Mouse (Mus musculus): ENCODE results near the gene Il1rl1. TPM values are rescaled to one million over a fixed set of nuclear protein-coding genes. Genes with fewer than 3 reads are reported as not detected.

Il1rl1 gene
- total and polyA plus RNA-seq, 2 experiments from 2014 or later = 0.12 to 0.19 TPM

- no peaks in the 10 kb centered on the region for H3K27me3 ChIP-seq (ENCODE audit: insufficient read depth, low read length)
- 87% methylated on average over 12 of the region's 12 CpGs for WGBS
- ATAC-seq (no peak), DNase-seq (no peak)
- H3K4me1 ChIP-seq (ENCODE audit: insufficient read depth) = no peaks in the 10 kb centered on the region
- H3K4me2 ChIP-seq (ENCODE audit: low read depth) = no peak overlapping the region
- no peaks in the 10 kb centered on the region for H3K9me3 ChIP-seq (ENCODE audit: low read length)
- no peak overlapping the region for H3K9ac ChIP-seq
- TF ChIP-seq CTCF (IDR thresholded peaks at IDR 0.05; ENCODE audit: low read depth) = no peak
- H3K36me3 ChIP-seq (ENCODE audit: insufficient read depth) = no peaks in the 10 kb centered on the region
- no peak overlapping the region for H3K4me3 ChIP-seq (ENCODE audit: low read depth, low read length)
- no peak overlapping the region for H3K27ac ChIP-seq (ENCODE audit: low read depth, low read length)
Measured at GRCm38 (mm10) chr1:40469900-40470299, 40.5 kb downstream of the Il1rl1 start.

GRCm38 (mm10) chr1:40472401-40472800 is 43.0 kb downstream of the Il1rl1 start:
- no peaks in the 10 kb centered on the region for H3K27me3 ChIP-seq (ENCODE audit: insufficient read depth, low read length)
- ATAC-seq (no peak), DNase-seq (no peak)
- H3K4me3 ChIP-seq (ENCODE audit: low read depth, low read length) = no peak overlapping the region
- no peak for TF ChIP-seq CTCF (IDR thresholded peaks at IDR 0.05; ENCODE audit: low read depth)
- WGBS = 94% methylated on average over 1 of the region's 1 CpGs
- no peaks in the 10 kb centered on the region for H3K36me3 ChIP-seq (ENCODE audit: insufficient read depth)
- H3K9ac ChIP-seq = no peak overlapping the region
- no peaks in the 10 kb centered on the region for H3K9me3 ChIP-seq (ENCODE audit: low read length)
- H3K27ac ChIP-seq (ENCODE audit: low read depth, low read length) = no peak overlapping the region
- no peak overlapping the region for H3K4me2 ChIP-seq (ENCODE audit: low read depth)
- no peaks in the 10 kb centered on the region for H3K4me1 ChIP-seq (ENCODE audit: insufficient read depth)

- Histone ChIP-seq H3K27me3 (ENCODE audit: insufficient read depth, low read length) (no peaks in the 10 kb centered on the region), H3K9ac (no peak overlapping the region), H3K27ac (ENCODE audit: low read depth, low read length) (no peak overlapping the region), H3K4me1 (ENCODE audit: insufficient read depth) (no peaks in the 10 kb centered on the region), H3K9me3 (ENCODE audit: low read length) (no peaks in the 10 kb centered on the region), H3K4me3 (ENCODE audit: low read depth, low read length) (no peak overlapping the region), H3K4me2 (ENCODE audit: low read depth) (no peak overlapping the region), H3K36me3 (ENCODE audit: insufficient read depth) (no peaks in the 10 kb centered on the region)
- WGBS = 91% methylated on average over 4 of the region's 4 CpGs
- ATAC-seq = no peak
- DNase-seq = no peak
- TF ChIP-seq CTCF (IDR thresholded peaks at IDR 0.05; ENCODE audit: low read depth) = no peak
Measured at GRCm38 (mm10) chr1:40473640-40474039, 44.3 kb downstream of the Il1rl1 start.

- 89% methylated on average over 5 of the region's 5 CpGs for WGBS
- Histone ChIP-seq H3K4me3 (ENCODE audit: low read depth, low read length) (no peak overlapping the region), H3K27ac (ENCODE audit: low read depth, low read length) (no peak overlapping the region), H3K27me3 (ENCODE audit: insufficient read depth, low read length) (no peaks in the 10 kb centered on the region), H3K4me1 (ENCODE audit: insufficient read depth) (no peaks in the 10 kb centered on the region), H3K9ac (no peak overlapping the region), H3K36me3 (ENCODE audit: insufficient read depth) (no peaks in the 10 kb centered on the region), H3K4me2 (ENCODE audit: low read depth) (no peak overlapping the region), H3K9me3 (ENCODE audit: low read length) (no peaks in the 10 kb centered on the region)
- DNase-seq = no peak
- no peak for TF ChIP-seq CTCF (IDR thresholded peaks at IDR 0.05; ENCODE audit: low read depth)
- no peak for ATAC-seq
Measured at GRCm38 (mm10) chr1:40474336-40474735, 45.0 kb downstream of the Il1rl1 start.

- no peak overlapping the region for H3K4me2 ChIP-seq (ENCODE audit: low read depth)
- TF ChIP-seq CTCF (IDR thresholded peaks at IDR 0.05; ENCODE audit: low read depth) = no peak
- ATAC-seq (no peak), DNase-seq (no peak)
- 67% methylated on average over 3 of the region's 3 CpGs for whole genome bisulfite sequencing
- no peaks in the 10 kb centered on the region for H3K27me3 ChIP-seq (ENCODE audit: insufficient read depth, low read length)
- H3K36me3 ChIP-seq (ENCODE audit: insufficient read depth) = no peaks in the 10 kb centered on the region
- no peak overlapping the region for H3K4me3 ChIP-seq (ENCODE audit: low read depth, low read length)
- no peaks in the 10 kb centered on the region for H3K9me3 ChIP-seq (ENCODE audit: low read length)
- no peaks in the 10 kb centered on the region for H3K4me1 ChIP-seq (ENCODE audit: insufficient read depth)
- H3K27ac ChIP-seq (ENCODE audit: low read depth, low read length) = no peak overlapping the region
- H3K9ac ChIP-seq = no peak overlapping the region
Measured at GRCm38 (mm10) chr1:40475697-40476096, 46.3 kb downstream of the Il1rl1 start.

GRCm38 (mm10) chr1:40476756-40477155 is 47.4 kb downstream of the Il1rl1 start:
- Histone ChIP-seq H3K4me1 (ENCODE audit: insufficient read depth) (no peaks in the 10 kb centered on the region), H3K27me3 (ENCODE audit: insufficient read depth, low read length) (no peaks in the 10 kb centered on the region), H3K4me2 (ENCODE audit: low read depth) (no peak overlapping the region), H3K9ac (no peak overlapping the region), H3K4me3 (ENCODE audit: low read depth, low read length) (no peak overlapping the region), H3K9me3 (ENCODE audit: low read length) (no peaks in the 10 kb centered on the region), H3K27ac (ENCODE audit: low read depth, low read length) (no peak overlapping the region), H3K36me3 (ENCODE audit: insufficient read depth) (no peaks in the 10 kb centered on the region)
- WGBS = 75% methylated on average over 4 of the region's 4 CpGs
- no peak for ATAC-seq
- TF ChIP-seq CTCF (IDR thresholded peaks at IDR 0.05; ENCODE audit: low read depth) = no peak
- DNase-seq = no peak

GRCm38 (mm10) chr1:40479505-40479923 is 50.1 kb downstream of the Il1rl1 start:
- no peaks in the 10 kb centered on the region for H3K9me3 ChIP-seq (ENCODE audit: low read length)
- H3K36me3 ChIP-seq (ENCODE audit: insufficient read depth) = no peaks in the 10 kb centered on the region
- no peaks in the 10 kb centered on the region for H3K4me1 ChIP-seq (ENCODE audit: insufficient read depth)
- no peak overlapping the region for H3K4me2 ChIP-seq (ENCODE audit: low read depth)
- no peak overlapping the region for H3K9ac ChIP-seq
- WGBS = 89% methylated on average over 6 of the region's 6 CpGs
- ATAC-seq = no peak
- no peak overlapping the region for H3K4me3 ChIP-seq (ENCODE audit: low read depth, low read length)
- no peak overlapping the region for H3K27ac ChIP-seq (ENCODE audit: low read depth, low read length)
- no peak for TF ChIP-seq CTCF (IDR thresholded peaks at IDR 0.05; ENCODE audit: low read depth)
- H3K27me3 ChIP-seq (ENCODE audit: insufficient read depth, low read length) = no peaks in the 10 kb centered on the region
- DNase-seq = no peak

- Histone ChIP-seq H3K4me1 (ENCODE audit: insufficient read depth) (no peaks in the 10 kb centered on the region), H3K27ac (ENCODE audit: low read depth, low read length) (no peak overlapping the region), H3K4me2 (ENCODE audit: low read depth) (no peak overlapping the region), H3K9me3 (ENCODE audit: low read length) (no peaks in the 10 kb centered on the region), H3K27me3 (ENCODE audit: insufficient read depth, low read length) (no peaks in the 10 kb centered on the region), H3K36me3 (ENCODE audit: insufficient read depth) (no peaks in the 10 kb centered on the region), H3K4me3 (ENCODE audit: low read depth, low read length) (no peak overlapping the region), H3K9ac (no peak overlapping the region)
- DNase-seq (no peak), ATAC-seq (no peak)
- 88% methylated on average over 4 of the region's 4 CpGs for WGBS
- TF ChIP-seq CTCF (IDR thresholded peaks at IDR 0.05; ENCODE audit: low read depth) = no peak
Measured at GRCm38 (mm10) chr1:40494594-40494993, 65.2 kb downstream of the Il1rl1 start.
